Mouse (Mus musculus) lung, adult 18-20 months (tissue): Measurements from ENCODE around the gene Vmn1r31.

Source experiments
- DNase-seq, 2 experiments: peaks; one replicate each; pipeline ENCODE4 v3.0.0; 2022; ENCODE audit warnings: mixed read lengths in 2 of 2

The Vmn1r31 gene

DNA sequence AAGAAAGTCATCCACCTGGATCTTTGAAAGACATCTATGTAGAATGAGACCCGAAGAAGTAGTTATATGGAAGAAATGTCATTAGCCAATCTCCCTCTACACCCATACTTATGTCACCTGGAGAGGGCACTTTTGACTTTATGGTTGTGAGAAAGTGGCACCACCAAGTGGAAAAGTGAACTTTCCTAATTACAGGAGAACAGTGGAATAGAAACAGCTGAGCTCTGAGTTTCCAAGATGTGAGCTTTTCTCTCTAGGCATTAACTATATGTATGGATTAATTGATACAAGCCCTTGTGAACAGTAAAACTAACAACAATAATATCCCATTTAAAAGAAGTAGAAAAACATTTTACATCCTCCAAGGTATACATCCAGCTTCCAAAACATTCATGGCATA is at the start of gene Vmn1r31:
Gene Vmn1r31, minus strand, starts transcription at position 101 of the 400 bp plus-strand sequence.
- DNase-seq, result no peak

DNA sequence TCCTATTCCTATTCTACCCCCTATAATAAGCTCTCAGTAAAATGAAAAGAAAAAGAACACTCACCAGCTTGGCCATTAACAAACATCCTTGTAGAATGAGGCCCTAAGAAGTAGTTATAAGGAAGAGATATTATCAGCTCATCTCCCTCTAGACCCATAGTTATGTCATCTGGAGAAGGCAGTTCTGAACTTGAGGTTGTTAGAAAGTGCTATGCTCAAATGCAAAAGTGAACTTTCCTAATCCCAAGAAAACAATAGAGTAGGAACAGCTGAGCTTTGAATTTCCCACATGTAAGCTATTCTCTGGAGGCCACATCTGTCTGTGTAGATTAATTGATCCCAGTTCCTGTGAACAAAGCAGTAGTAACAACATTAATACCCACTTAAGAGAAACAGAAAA is 31.8 kb downstream of the Vmn1r31 start, which contains the start of gene Vmn1r30:
Gene Vmn1r30, minus strand, starts transcription at position 101 of the 400 bp plus-strand sequence.
- no peak for DNase-seq
